Mouse (Mus musculus) hindbrain, postnatal 0 days (tissue): ENCODE measurements around the gene Kank4. TPM values are rescaled to one million over a fixed set of nuclear protein-coding genes. Genes with fewer than 3 reads are reported as not detected.
"Not testable (repeated sequence)": the region's sequence is repeated elsewhere in the genome, so short reads cannot be mapped to it uniquely, and the experiment has no call there.

ENCODE experiments used
- ATAC-seq: fragments of 200-750 bp; cut with Nextera tagmentation; 2 replicates; pipeline ENCODE4 v1.8.0; 2017; ENCODE audit warnings: mild to moderate bottlenecking, moderate TSS enrichment, moderate library complexity
- DNase-seq: peaks from one replicate; pipeline ENCODE4 v3.0.0-alpha.2; 2015; ENCODE audit warnings: low spot score
- H3K27ac ChIP-seq: fragments of 300-500 bp; sonication (generic); 2 replicates; pipeline ENCODE4 v1.5.1; 2014; ENCODE audit warnings: mild to moderate bottlenecking
- H3K27me3 ChIP-seq: fragments of 300-500 bp; sonication (generic); 2 replicates; pipeline ENCODE4 v1.6.1; 2014; ENCODE audit warnings: low read length, mixed read lengths; ENCODE audit not compliant: insufficient read depth
- H3K36me3 ChIP-seq: fragments of 300-500 bp; sonication (generic); 2 replicates; pipeline ENCODE4 v1.6.1; 2014; ENCODE audit warnings: low read length, mixed read lengths; ENCODE audit not compliant: insufficient read depth
- H3K4me1 ChIP-seq: fragments of 300-500 bp; sonication (generic); 2 replicates; pipeline ENCODE4 v1.6.1; 2014; ENCODE audit warnings: antibody characterized with exemption, low read length, mixed read lengths; ENCODE audit not compliant: insufficient read depth
- H3K4me2 ChIP-seq: fragments of 300-500 bp; sonication (generic); 2 replicates; pipeline ENCODE4 v1.6.1; 2014; ENCODE audit warnings: low read depth, mild to moderate bottlenecking, low read length, moderate library complexity, mixed read lengths
- H3K4me3 ChIP-seq: fragments of 300-500 bp; sonication (generic); 2 replicates; pipeline ENCODE4 v1.5.1; 2014; ENCODE audit warnings: low read length
- H3K9ac ChIP-seq: fragments of 300-500 bp; sonication (generic); replicated peaks from 2 replicates; pipeline ENCODE4 v1.6.1; 2014; ENCODE audit warnings: mild to moderate bottlenecking, low read length, moderate library complexity, mixed read lengths
- H3K9me3 ChIP-seq: fragments of 300-500 bp; sonication (generic); 2 replicates; pipeline ENCODE4 v1.6.1; 2016; ENCODE audit warnings: low read length, mixed read lengths
- CTCF ChIP-seq: IDR thresholded peaks from 2 replicates; pipeline ENCODE4 v1.5.1; 2016; ENCODE audit warnings: antibody characterized with exemption, control low read depth, low read depth
- WGBS: fragments of 180-500 bp; shearing (Covaris S2); extraction: QIAGEN DNeasy Blood & Tissue Kit; methylation state at CpG from one replicate; pipeline ENCODE4 v1.1.7; 2014; 5-methylcytosine and 5-hydroxymethylcytosine counted together
- polyA plus RNA-seq: library from polyadenylated mRNA; unstranded; fragments of >200 nt; fragmentation: Nextera tagmentation; extraction: Ambion mirVana; gene quantifications from 2 replicates; pipeline ENCODE4 v1.2.1, GENCODE M21; 2015
- total RNA-seq: library from RNA; depleted of rRNA; stranded (reverse); fragments of >200 nt; gene quantifications from 2 replicates; pipeline ENCODE4 v1.2.3, GENCODE M21; 2014

The Kank4 gene
- total and polyA plus RNA-seq, 2 experiments from 2014 or later, result 0.69 to 5.9 TPM

DNA sequence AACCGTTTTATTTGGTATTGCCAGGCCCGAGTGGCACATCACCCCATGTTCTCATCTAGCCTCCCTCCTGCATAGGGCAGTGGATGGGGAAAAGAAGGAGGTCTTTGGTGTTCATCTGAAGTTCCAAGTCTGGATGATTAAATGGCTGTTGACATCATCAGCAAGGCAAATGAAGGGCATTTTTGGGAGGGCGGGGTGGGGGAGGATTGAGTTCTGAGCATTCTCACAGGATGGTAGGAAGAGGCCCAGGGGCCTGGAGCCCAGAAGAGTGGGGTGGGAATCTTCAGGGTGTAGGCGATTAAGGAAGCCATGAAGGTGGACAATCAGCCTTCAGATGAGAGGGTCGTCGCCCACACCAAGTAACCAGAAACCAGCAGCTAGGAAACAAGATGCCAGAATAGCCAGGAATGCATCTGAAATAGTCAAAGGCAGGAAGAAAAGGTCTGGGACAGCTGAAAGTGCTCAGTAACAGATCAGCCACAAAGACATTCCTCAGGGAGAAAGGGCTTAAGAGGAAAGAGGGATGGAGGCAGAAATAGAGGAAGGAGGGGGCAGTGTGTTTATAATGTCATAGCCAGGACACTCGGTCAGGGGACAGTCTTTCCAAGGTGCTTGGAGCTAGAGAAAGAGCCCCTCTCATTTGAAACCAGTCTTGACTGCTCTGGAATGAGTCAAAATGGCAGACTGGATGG lies 26.7 kb upstream of the Kank4 start:
- Histone ChIP-seq H3K9ac (no peak overlapping the region), H3K27ac (no peak overlapping the region), H3K27me3 (no peaks in the 10 kb centered on the region), H3K4me1 (no peaks in the 10 kb centered on the region), H3K4me2 (no peak overlapping the region), H3K9me3 (no peaks in the 10 kb centered on the region), H3K4me3 (no peak overlapping the region), H3K36me3 (no peaks in the 10 kb centered on the region)
- DNase-seq (no peak), ATAC-seq (no peak)
- 85% methylated on average over 7 of the region's 7 CpGs for WGBS
- no peak for TF ChIP-seq CTCF

DNA sequence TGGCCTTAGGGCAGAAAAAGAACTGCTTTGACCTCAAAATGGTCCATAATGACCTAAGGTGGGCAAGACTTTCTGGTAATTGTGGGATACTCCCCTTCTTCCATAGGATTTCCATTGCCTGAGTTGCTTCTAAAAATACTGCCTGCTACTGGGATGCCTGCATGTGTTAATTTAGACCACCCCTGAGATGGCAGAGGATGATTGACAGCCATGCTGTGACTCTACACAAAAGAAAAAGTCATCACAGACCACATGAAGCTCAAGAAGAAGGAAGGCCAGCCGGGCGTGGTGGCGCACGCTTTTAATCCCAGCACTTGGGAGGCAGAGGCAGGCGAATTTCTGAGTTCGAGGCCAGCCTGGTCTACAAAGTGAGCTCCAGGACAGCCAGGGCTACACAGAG lies 23.9 kb upstream of the Kank4 start:
- H3K27ac ChIP-seq, H3K27me3 ChIP-seq, ATAC-seq, H3K4me2 ChIP-seq, DNase-seq, H3K9me3 ChIP-seq, H3K4me3 ChIP-seq, H3K9ac ChIP-seq, H3K36me3 ChIP-seq, H3K4me1 ChIP-seq: not testable (repeated sequence)
- WGBS, result 49% methylated on average over 6 of the region's 6 CpGs

DNA sequence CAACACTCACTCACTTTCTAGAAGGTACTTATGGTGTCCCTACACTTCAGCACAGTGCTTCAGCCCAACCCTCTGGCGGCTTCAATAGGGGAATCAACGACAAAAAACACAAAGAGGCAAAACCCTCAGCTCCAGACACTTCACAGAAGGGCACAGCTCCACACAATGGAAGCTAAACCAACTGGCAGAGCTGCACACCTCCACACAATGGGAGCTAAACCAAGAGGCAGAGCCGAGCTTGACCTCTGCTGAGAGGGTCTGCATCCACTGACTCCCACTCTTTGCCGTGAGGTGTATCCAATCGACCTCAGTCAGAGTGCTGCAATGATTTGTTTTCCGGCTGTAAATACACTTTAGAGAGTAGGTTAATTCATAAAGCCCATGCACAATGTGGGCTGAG lies 23.2 kb upstream of the Kank4 start:
- ATAC-seq (peak; percentile 36; the same call in 1 of the 2 replicates), DNase-seq (no peak)
- TF ChIP-seq CTCF, result no peak
- Histone ChIP-seq H3K4me1 (no peaks in the 10 kb centered on the region), H3K4me2 (no peak overlapping the region), H3K9ac (no peak overlapping the region), H3K9me3 (no peaks in the 10 kb centered on the region), H3K27ac (no peak overlapping the region), H3K27me3 (no peaks in the 10 kb centered on the region), H3K4me3 (no peak overlapping the region), H3K36me3 (no peaks in the 10 kb centered on the region)
- WGBS, result 20% methylated on average over 6 of the region's 6 CpGs

DNA sequence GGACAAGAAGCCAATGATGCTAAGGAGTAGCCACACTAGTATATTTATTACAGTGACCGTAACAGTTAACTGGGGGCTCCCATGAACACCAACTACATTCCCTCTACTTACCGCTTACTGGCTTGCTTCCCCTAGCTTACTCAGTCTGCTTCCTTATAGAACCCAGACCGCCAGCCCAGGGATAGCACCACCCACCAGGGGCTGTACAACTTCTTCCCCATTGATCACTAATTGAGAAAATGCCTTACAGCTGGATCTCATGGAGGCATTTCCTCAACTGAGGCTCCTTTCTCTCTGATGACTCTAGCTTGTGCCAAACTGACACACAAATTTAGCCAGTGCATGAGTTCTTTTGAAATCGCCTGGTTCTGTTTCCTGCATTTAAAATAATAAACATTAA lies 21.6 kb upstream of the Kank4 start:
- no peak overlapping the region for H3K4me2 ChIP-seq
- no peaks in the 10 kb centered on the region for H3K27me3 ChIP-seq
- DNase-seq, result no peak
- no peaks in the 10 kb centered on the region for H3K9me3 ChIP-seq
- no peaks in the 10 kb centered on the region for H3K4me1 ChIP-seq
- ATAC-seq, result no peak
- H3K9ac ChIP-seq, result no peak overlapping the region
- no peak for TF ChIP-seq CTCF
- 89% methylated on average over 4 of the region's 4 CpGs for WGBS
- no peaks in the 10 kb centered on the region for H3K36me3 ChIP-seq
- no peak overlapping the region for H3K27ac ChIP-seq
- no peak overlapping the region for H3K4me3 ChIP-seq

DNA sequence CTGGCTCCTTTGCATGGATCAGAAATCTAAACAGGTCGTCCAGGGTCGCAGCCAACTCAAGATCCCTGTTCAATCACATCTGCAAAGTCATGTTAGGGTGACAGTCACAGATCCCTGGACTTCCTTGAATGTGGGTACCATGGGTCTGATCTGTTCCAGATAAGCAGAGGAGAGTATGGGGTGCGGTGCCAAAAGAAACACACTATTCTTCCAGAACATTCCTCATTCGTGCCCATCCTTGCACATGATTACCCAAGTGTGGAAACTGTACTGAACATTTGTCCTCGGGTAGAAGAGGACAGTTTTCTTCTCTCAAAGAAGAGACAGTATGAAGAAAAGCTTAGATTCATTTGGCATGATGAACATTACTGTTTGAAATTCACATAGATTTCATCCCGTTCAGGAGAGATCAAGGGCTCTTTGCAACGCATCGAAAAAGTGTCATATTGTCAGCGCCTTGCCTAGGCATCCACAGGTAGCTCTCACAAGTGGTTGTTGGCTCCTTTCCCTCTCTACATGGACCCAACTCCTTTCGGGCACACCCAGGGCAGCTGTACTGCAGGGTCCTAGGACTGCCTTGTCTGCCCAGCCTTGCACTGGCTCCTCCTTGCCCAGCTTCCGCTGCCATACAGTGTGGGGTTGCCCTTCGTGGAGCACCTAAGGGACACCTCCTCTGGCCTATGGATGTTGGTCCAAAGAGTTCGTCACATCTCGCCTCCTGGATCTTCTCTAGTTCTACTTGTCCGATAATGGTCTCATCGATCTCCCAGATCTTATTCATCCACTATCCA lies 20.6 kb upstream of the Kank4 start:
- Histone ChIP-seq H3K9me3 (no peaks in the 10 kb centered on the region), H3K9ac (no peak overlapping the region), H3K4me3 (no peak overlapping the region), H3K27me3 (no peaks in the 10 kb centered on the region), H3K4me1 (no peaks in the 10 kb centered on the region), H3K36me3 (no peaks in the 10 kb centered on the region), H3K27ac (no peak overlapping the region), H3K4me2 (no peak overlapping the region)
- no peak for ATAC-seq
- WGBS, result 96% methylated on average over 16 of the region's 16 CpGs
- DNase-seq, result no peak
- TF ChIP-seq CTCF, result no peak

DNA sequence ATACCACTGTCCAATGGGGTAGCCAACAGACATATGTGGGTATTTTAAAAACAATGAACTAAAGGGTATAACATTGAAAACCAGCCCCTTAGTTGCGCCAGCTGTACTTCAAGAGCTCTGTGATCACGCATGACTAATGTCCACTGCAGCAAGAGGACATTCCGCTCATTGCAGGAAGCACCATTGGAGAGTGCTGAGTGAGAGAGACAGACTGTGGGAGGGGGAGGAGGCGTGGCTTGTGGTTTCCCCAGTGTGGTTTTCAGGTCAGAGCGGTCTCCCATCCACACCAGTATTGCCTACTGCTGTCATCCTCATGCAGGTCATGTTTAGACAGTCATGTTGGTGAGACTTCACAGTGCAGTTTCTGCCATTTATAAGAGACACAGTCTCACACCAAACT lies 19.2 kb upstream of the Kank4 start:
- H3K27ac ChIP-seq, result no peak overlapping the region
- no peaks in the 10 kb centered on the region for H3K4me1 ChIP-seq
- H3K4me2 ChIP-seq, result no peak overlapping the region
- ATAC-seq, result no peak
- no peaks in the 10 kb centered on the region for H3K9me3 ChIP-seq
- no peak overlapping the region for H3K4me3 ChIP-seq
- WGBS, result 50% methylated on average over 5 of the region's 5 CpGs
- H3K27me3 ChIP-seq, result no peaks in the 10 kb centered on the region
- no peak for DNase-seq
- TF ChIP-seq CTCF, result no peak
- no peak overlapping the region for H3K9ac ChIP-seq
- H3K36me3 ChIP-seq, result no peaks in the 10 kb centered on the region

DNA sequence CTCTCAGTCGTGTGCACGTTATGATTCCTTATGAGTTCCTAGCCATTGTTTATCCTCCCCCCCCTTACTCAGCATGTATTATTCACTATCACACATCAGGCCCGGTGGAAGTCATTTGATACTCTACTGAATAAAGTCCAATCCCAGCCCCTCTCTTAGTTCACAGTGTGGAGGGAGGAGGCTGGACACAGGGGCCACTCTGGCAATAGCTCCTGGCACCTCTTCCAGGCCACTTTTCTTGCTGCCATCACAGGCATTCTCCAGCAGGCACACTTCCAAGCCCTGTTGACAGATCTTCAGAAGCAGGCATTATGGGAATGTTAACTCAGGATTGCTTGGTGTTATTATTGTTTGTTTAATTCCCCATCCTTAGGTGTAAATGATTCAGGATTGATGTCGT lies 17.4 kb upstream of the Kank4 start:
- no peaks in the 10 kb centered on the region for H3K36me3 ChIP-seq
- no peak overlapping the region for H3K4me3 ChIP-seq
- no peaks in the 10 kb centered on the region for H3K9me3 ChIP-seq
- ATAC-seq (no peak), DNase-seq (no peak)
- H3K27me3 ChIP-seq, result no peaks in the 10 kb centered on the region
- no peak overlapping the region for H3K4me2 ChIP-seq
- 38% methylated on average over 4 of the region's 4 CpGs for WGBS
- no peak overlapping the region for H3K9ac ChIP-seq
- no peaks in the 10 kb centered on the region for H3K4me1 ChIP-seq
- no peak for TF ChIP-seq CTCF
- no peak overlapping the region for H3K27ac ChIP-seq
